Mouse (Mus musculus) thymus, postnatal 25 days (tissue): Measurements from ENCODE around the gene Tlr4.

Source experiments
- DNase-seq: peaks from one replicate; pipeline ENCODE4 v3.0.0; 2022

The Tlr4 gene

GRCm38 (mm10) chr4:66901498-66901897 lies 74.1 kb downstream of the Tlr4 start:
- DNase-seq = no peak

DNA sequence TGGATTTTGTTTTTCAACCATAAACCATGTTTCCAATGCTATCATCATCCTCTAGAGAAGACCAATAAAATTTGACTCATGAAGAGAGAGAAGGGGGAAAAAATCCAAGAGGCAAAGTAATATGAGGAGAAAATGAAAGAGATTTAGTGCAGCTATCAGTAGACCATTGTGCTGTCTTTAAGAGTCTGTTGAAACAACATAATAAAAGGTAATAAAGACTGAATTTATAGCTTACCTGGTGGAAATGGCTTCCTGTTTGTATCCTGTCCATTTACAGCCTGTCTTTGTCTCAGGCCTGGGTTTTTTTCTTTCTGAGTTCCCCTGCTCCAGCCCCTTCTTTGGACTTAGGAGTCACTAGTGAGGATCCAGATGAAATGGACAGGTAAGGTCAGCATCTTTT lies 81.0 kb downstream of the Tlr4 start:
- DNase-seq = no peak

GRCm38 (mm10) chr4:66919630-66920372 lies 92.4 kb downstream of the Tlr4 start:
- DNase-seq = no peak

DNA sequence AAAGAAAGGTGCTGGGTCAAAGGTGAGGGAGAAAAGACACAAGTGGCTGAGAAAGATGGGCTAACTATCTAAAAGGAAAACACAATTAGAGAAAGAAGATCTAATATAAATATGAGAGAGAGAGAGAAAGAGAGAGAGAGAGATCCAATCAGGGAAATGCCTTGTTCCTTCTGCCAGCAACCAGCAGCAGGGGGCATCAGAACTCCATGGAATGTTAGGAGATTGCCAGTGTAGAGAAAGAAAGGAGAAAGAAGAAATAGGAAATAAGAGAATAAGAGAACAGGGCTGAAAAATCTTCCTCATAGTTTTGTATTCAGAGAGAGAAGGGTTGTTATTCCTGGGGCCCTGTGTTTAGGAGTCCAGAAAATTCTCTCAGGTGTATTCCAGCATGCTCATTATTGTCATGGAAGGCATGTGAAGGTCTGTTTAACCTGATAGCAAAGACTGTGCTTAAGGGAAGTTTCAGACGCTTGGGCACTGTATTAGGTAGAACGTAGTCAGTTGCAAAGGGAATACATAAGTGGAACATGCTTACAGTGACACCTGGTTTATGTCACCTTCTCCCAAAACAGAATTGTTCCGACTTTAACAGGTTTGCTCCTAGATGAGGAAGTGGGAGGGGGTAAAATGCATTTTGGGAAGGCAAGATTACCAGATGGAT lies 96.4 kb downstream of the Tlr4 start:
- DNase-seq = no peak

GRCm38 (mm10) chr4:66926066-66926465 lies 98.7 kb downstream of the Tlr4 start:
- no peak for DNase-seq

- no peak for DNase-seq
These were observed 100.2 kb downstream of the Tlr4 start for GRCm38 (mm10) chr4:66927537-66928088.

- no peak for DNase-seq
These were observed 111.2 kb downstream of the Tlr4 start for GRCm38 (mm10) chr4:66938489-66939061.

DNA sequence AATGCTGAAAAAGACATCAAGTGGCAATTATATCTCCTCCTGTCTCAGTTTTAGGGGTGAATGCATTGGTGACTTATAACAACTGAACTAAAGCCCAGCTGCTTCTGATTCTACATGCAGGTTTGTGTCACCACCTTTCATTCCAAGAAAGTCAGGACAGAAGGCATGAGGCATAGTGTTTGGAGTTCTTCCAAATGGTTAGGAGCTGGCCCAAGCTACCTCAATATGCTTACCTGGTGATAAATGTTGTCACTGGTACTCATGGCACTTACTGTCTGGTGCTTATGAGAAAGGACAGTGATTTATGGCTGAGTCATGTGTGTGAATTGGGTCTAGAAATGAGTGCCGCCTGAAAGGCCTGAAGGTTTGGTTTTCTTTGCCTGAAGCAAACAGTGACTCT lies 114.5 kb downstream of the Tlr4 start:
- DNase-seq = no peak

DNA sequence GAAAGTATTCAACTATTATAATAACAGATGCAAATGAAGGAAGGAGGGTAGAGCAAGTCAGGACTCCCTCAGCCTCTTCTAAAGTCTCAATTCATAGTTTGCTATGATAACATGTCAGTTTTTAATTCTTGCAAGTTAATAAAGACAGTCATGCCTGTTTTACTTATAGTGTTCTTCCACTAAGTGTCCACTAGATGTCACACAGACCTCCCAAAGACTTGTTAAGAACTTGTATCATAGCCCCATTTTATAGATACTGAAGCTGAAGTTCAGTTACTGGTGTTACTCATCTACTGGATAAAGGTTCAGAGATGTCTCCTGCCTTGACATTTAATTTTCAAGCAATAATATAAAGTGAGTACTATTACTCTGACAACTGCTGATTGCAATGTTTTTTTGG lies 116.3 kb downstream of the Tlr4 start:
- DNase-seq = no peak

DNA sequence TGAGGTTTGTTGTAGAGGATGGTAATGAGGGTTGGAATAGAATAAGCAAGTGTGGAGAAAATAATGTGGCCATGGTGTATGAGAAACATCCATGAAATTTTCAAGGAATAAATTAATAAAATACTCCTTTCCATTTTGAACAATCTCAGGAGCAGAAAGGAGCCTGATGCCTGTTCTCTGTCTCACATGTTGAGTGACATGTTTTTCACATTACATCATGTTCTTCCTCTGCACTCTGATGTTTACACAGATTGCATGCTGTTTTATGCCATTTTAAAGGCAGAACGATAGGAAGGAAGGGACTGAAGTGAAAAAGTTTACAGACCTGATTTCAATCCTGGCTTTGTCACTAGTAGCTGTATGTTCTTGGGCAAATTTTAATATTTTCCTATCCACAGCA lies 120.3 kb downstream of the Tlr4 start:
- DNase-seq = no peak

GRCm38 (mm10) chr4:66974918-66975317 lies 147.5 kb downstream of the Tlr4 start:
- no peak for DNase-seq
